Mouse (Mus musculus): ENCODE results near the gene Arl5b. TPM values are rescaled to one million over a fixed set of nuclear protein-coding genes. Genes with fewer than 3 reads are reported as not detected.
A peak's percentile ranks its signal among the peaks of the same experiment; 100 is the strongest.

Arl5b gene
- polyA plus RNA-seq, 1 experiment, result 4.3 TPM

GRCm38 (mm10) chr2:15111290-15111689 lies 62.1 kb downstream of the Arl5b start:
- 57% methylated on average over 2 of the region's 2 CpGs for WGBS
- no peak for DNase-seq (ENCODE audit: low read depth, low spot score)

GRCm38 (mm10) chr2:15111808-15112440 lies 62.7 kb downstream of the Arl5b start:
- 20% methylated on average over 1 of the region's 1 CpGs for WGBS
- peak; percentile 10 for DNase-seq (ENCODE audit: low read depth, low spot score)

DNA sequence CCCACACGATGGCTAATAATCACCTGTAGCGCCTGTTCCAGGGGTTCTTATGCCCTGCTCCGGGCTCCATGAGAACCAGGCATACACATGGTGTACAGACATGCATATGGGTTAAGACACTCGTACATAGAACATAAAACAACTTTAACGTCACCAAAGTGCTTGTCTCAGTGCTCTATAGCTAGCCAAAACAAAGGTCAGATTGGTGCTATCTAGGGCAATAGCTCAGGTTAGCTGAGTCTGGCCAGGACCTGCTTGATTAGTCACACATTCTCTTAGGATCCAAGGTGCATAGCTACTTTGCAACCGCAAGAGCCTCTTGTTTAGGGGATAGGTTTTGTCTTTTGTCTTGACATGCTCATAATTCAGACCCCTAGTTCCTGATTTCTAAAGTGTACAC lies 63.5 kb downstream of the Arl5b start:
- 76% methylated on average over 6 of the region's 6 CpGs for WGBS
- no peak for DNase-seq (ENCODE audit: low read depth, low spot score)

DNA sequence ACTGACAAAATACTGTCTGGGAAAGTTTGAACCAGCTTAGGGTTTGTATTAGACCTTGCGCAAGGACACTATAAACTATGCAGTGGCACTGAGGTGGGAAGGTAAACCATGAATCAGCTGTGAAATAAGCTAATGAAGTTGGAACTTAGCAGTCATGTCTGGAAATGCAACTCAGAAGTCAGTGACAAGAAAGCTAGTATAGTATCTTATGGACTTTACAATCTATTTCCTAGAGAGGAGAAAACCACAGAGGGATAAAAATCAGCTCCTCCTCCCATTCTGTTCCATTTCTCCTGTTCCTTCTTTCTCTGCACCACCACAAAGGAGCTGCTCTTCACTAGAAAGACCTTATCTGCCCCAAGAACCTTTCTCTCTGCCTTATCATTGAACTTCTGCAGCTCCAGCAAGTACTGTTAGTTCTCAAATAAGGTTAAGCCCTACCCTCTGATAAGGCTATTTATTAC lies 72.1 kb downstream of the Arl5b start:
- no peak for DNase-seq (ENCODE audit: low read depth, low spot score)
- WGBS, result 98% methylated on average over 1 of the region's 1 CpGs

Other genes starting within 250 kb of the Arl5b start
- 1.3 and 3.4 TPM in 2 replicates for gene Nsun6, start 5.7 kb downstream of the Arl5b start, polyA plus RNA-seq (2012; rRNA removed)